Mouse (Mus musculus): ENCODE results near the gene Btg3.

Gene Btg3

GRCm38 (mm10) chr16:78346662-78347327, 30.2 kb downstream of the Btg3 start:
- no peak for DNase-seq (ENCODE audit: low read depth, low spot score)

DNA sequence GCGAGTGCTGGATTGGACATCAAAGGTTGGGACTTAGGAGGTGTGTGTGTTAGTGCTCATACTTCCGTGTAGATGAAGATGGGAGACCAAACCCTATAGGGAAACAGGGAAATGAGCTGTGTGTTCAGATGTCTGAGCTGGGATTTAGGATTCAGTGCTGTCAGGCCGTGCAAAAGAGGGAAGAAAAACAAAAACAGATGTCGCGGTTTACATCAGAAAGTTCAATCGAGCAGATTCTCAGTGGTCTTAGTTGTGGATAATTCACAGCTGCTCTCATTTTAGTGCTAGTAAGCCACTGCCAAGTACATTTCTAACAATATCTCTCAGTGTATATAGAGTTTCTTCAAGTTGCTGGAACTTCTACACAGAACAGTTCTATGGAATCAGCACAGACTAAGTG, 33.2 kb downstream of the Btg3 start:
- no peak for DNase-seq (ENCODE audit: low read depth, low spot score)

DNA sequence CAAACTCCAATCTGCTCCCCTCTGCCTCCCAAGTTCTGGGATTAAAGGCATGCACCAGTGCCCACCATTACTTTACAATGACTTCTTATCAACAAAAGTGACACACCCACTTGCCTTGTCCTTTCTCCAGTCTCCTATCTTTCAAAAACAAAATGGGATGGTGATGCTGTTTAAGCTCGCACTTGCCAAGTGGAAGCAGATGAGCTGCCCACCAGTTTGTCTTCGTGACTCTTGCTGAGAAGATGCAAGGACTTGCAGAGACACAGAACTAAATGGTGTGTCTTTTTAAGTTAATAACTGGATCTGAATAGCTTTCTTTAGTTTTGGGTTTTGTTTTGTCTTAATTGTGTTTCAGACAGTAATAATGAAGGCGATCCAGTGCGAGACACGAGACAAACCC, 34.2 kb downstream of the Btg3 start:
- DNase-seq (ENCODE audit: low read depth, low spot score), result no peak

GRCm38 (mm10) chr16:78341356-78341755, 35.6 kb downstream of the Btg3 start:
- DNase-seq (ENCODE audit: low read depth, low spot score), result no peak

DNA sequence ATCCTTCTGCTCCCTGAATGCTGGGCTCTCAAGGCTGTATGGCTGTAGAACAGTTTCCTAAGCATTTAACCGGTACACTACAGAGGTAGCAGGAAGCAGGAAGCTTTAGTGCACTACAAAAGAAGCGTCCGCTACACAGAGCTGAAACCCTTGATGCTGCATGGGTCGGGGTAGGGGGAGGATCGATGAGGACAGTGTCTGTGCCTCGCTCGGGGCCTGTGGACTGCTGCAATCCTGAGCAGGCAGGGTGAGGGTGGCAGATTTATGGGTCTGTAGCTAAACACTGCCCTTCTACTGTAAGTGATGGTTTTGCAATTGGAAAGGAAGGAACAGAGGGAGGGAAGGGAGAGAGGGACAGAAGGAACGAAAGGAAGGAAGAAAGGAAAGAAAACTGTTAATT, 39.8 kb downstream of the Btg3 start:
- no peak for DNase-seq (ENCODE audit: low read depth, low spot score)

- DNase-seq (ENCODE audit: low read depth, low spot score), result no peak
These were observed 49.0 kb downstream of the Btg3 start for GRCm38 (mm10) chr16:78327999-78328398.

GRCm38 (mm10) chr16:78327562-78327961, 49.4 kb downstream of the Btg3 start:
- no peak for DNase-seq (ENCODE audit: low read depth, low spot score)

- DNase-seq (ENCODE audit: low read depth, low spot score), result no peak
These were observed 50.8 kb downstream of the Btg3 start for GRCm38 (mm10) chr16:78325972-78326848.

- no peak for DNase-seq (ENCODE audit: low read depth, low spot score)
These were observed 54.9 kb downstream of the Btg3 start for GRCm38 (mm10) chr16:78322140-78322539.

DNA sequence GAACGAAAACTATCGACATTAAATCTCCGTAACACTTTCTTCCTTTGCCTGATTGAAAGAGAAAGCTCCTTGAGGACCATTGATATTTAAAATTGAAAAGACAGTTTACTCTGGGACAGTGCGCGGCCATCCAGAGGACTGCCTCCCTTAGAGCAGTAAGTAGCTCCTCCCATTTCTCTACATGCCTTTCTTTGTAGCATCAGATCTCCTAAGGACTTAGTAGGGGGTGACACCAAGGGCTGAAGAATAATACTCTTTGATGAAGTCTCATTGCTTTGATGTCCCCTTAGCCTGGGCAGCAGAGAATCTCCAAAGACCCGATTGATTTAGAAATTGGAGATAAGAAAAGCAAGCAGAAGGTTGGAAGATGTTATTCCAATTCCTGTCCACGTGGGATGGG, 55.4 kb downstream of the Btg3 start:
- no peak for DNase-seq (ENCODE audit: low read depth, low spot score)

DNA sequence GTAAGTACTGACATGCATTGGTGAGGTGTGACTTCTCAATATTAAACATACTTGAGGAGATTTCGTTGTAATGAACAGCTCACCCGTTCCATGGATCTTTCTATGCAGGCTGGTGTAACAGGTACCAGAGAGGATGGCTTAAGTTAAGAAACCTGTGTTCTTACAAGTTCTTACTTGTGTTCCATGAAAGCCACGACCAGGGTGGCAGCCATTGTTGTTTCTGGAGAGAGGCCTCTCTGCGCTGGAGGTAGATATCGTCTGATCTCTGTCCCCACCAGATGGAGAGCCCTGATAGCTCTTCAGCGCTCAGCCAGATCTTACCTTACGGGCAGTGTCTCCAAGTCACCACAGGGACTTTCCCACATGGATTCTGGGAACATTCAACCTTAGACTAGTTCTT, 57.3 kb downstream of the Btg3 start:
- DNase-seq (ENCODE audit: low read depth, low spot score), result no peak

GRCm38 (mm10) chr16:78317960-78318359, 59.0 kb downstream of the Btg3 start:
- DNase-seq (ENCODE audit: low read depth, low spot score), result no peak

DNA sequence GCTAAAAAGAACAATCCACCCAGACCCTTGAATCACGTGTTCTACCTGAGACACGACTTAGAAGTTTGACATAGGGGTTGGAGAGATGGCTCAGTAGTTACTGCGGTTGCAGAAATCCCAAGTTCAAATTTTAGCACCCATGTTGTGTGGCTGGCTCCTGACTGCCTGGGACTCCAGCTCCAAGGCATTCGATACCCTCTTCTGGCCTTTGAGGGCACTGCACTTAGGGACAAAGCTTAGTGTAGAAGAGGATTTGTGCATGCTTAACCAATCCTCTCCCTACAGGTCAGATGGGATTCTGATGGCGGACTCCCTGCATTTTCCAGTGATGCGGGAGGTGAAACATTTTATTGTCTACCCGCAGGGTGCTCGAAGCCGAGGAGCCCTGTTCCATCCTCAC, 60.1 kb downstream of the Btg3 start:
- DNase-seq (ENCODE audit: low read depth, low spot score), result peak; percentile 85

GRCm38 (mm10) chr16:78314026-78314425, 63.0 kb downstream of the Btg3 start:
- no peak for DNase-seq (ENCODE audit: low read depth, low spot score)

- DNase-seq (ENCODE audit: low read depth, low spot score), result no peak
These were observed 63.7 kb downstream of the Btg3 start for GRCm38 (mm10) chr16:78313135-78313887.

DNA sequence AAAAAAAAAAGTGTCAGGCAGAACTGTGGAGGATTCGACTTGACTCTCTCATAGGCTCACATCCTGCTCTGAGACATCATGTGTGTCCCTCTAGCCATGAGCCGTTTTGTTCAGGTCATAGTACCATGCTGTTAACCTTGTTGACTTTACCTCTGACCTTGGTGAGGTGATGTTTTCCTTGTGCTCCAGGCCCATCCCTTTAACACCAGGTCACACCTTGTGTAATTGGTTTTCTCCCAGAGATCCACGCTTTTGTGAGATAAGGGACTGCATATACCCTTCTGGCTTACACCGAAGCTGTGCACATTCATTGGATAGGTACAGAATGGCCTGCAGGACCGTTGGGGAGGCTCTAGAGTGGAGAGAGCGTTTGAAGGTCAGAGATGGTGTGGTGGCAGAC, 67.7 kb downstream of the Btg3 start:
- DNase-seq (ENCODE audit: low read depth, low spot score), result peak; percentile 31

DNA sequence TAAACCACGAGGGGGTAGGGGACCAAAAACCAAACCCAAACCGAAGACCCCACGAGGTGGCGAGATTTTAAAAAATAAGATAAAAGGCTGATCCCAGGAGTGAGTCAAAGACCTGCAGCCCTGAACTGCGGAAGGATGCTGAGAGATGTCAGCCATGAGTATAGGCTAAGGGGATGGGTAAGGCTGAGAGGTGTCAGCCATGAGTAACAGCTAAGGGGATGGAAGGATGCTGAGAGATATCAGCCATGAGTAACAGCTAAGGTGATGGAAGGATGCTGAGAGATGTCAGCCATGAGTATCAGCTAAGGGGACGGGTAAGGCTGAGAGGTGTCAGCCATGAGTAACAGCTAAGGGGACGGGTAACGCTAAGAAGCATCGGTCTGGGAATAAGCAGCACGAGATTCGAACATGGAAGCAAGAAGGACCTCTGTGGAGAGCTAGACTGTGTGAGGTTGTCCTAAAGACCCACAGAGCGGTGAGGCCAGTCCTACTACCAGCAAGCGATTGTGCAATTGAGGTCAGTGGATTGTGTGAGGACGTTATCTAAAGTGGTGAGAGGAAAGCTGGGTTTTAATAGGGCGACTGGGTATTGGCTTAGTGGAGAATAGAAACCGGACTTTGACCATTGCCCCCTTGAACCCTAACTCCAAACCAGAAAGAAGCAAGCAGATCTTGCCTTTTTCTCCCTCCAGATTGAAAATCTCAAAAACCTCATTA, 69.4 kb downstream of the Btg3 start:
- DNase-seq (ENCODE audit: low read depth, low spot score), result no peak

DNA sequence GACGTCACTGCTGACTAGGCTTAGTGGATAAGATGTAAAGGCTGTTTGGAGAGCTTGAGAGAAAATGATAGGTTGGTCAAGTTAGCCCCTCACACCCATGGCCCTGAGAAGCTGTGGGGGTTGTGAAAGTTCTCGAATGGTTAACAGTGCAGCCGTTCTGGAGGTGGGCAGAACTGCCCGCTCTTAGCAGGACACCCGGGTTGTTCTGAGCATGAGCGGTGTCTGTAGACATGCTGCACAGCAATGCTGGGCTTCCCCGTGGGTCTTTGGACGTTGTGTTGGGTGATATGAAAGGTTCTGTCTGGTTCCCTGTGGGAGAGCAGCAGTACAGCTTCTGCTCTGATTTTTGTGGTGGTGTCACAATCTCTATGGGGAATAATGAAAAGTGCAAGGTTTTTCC, 70.4 kb downstream of the Btg3 start:
- DNase-seq (ENCODE audit: low read depth, low spot score), result no peak

GRCm38 (mm10) chr16:78305606-78306100, 71.3 kb downstream of the Btg3 start:
- DNase-seq (ENCODE audit: low read depth, low spot score), result no peak

DNA sequence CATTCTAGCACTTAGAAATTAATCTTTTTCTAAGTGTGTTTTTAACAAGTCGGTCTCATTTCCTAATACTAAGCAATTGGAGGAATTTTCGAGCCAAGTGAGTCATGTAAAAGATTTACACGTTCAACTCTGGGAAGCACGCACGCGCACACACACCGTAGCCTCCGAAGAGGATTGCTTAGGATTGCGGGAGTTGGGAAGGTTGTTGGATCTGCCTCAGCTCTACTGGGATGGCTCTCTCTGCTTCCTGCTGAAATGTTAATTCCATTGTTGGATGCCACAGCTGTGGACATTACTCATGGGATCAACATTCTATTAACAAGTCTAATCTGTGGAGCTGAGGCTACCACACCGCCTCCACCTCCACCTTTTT, 74.3 kb downstream of the Btg3 start:
- DNase-seq (ENCODE audit: low read depth, low spot score), result peak; percentile 56

DNA sequence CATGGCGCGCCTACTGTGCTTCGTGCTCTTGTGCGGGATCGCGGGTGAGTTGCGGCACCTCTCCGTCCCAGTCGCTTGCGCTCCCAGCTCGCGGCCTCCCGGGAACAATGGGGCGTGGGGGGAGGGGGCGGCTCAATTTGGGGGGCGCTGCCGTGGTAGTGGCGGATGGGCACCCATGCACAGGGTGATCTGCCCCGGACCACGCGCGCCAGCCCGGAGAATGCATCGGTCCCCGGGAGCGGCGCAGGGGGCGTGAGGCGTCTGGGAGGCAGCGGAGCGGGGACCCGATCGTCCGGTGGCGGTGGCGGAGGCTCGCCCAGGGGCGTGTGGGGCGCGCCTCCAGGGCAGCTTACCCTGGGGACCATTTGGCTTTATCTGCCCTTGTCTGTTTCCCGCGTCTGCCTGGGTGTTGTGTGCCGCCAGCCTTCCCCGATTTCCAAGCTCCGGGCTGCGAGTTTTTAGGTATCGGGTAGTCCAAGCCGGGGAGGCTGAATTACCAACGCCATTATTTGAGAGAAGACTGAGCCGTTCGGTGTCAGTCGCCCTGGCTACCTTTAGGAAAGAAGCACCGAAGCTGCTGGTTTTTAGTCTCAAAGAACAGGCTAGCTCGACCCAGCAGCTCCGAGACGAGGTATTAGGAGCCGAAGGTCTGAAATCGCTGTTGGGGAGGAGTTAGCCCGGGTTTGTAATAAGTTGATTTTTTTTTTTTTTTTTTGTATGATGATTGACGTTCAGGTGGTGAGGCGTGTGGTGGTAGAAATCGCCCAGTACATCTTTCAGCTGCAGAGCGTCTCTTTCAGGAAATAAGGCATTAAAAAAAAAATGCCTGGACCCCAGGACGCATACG, 74.9 kb downstream of the Btg3 start:
- peak; percentile 65 for DNase-seq (ENCODE audit: low read depth, low spot score)

Measured in ZHBTc4 (cell line).